Mouse (Mus musculus) thymus, adult 2 months (tissue): ENCODE data around the gene Zfp689. TPM values are rescaled to one million over a fixed set of nuclear protein-coding genes. Genes with fewer than 3 reads are reported as not detected.
A peak's percentile ranks its signal among the peaks of the same experiment; 100 is the strongest.

ENCODE experiments used
- DNase-seq: peaks from one replicate; pipeline ENCODE4 v3.0.0; 2021
- H3K27ac ChIP-seq: fragments of 200-500 bp; 2 replicates; pipeline ENCODE4 v1.5.1; 2012; ENCODE audit warnings: low read length, control low read depth; ENCODE audit not compliant: control insufficient read depth, insufficient read depth
- H3K27me3 ChIP-seq: fragments of 200-500 bp; 2 replicates; pipeline ENCODE4 v1.6.1; 2012; ENCODE audit warnings: mild to moderate bottlenecking, low read length, moderate library complexity, mixed read lengths; ENCODE audit not compliant: control insufficient read depth, insufficient read depth
- H3K36me3 ChIP-seq: fragments of 200-500 bp; 2 replicates; pipeline ENCODE4 v1.6.1; 2012; ENCODE audit warnings: mild to moderate bottlenecking, low read length, moderate library complexity; ENCODE audit not compliant: control insufficient read depth, insufficient read depth
- H3K4me1 ChIP-seq: fragments of 200-500 bp; replicated peaks from 2 replicates; pipeline ENCODE4 v1.6.1; 2012; ENCODE audit warnings: low read length; ENCODE audit not compliant: control insufficient read depth, insufficient read depth
- H3K4me3 ChIP-seq: fragments of 200-500 bp; 2 replicates; pipeline ENCODE4 v1.5.1; 2012; ENCODE audit warnings: mild to moderate bottlenecking, low read length, control low read depth, moderate library complexity; ENCODE audit not compliant: control insufficient read depth, insufficient read depth
- CTCF ChIP-seq: fragments of 200-500 bp; IDR thresholded peaks from 2 replicates; pipeline ENCODE4 v1.5.1; 2012; ENCODE audit warnings: mild to moderate bottlenecking, control low read depth, low read length, moderate library complexity, borderline replicate concordance; ENCODE audit not compliant: control insufficient read depth, poor library complexity, insufficient read depth; ENCODE audit errors: extremely low read depth
- POLR2A ChIP-seq: fragments of 200-500 bp; IDR thresholded peaks from 2 replicates; pipeline ENCODE4 v1.6.1; 2012; ENCODE audit warnings: mild to moderate bottlenecking, low read length, control low read depth, moderate library complexity; ENCODE audit not compliant: control insufficient read depth, poor library complexity, insufficient read depth; ENCODE audit errors: extremely low read depth
- WGBS: fragments of 180-500 bp; shearing (Covaris S2); methylation state at CpG from one replicate; pipeline ENCODE4 v1.1.7; 2018; 5-methylcytosine and 5-hydroxymethylcytosine counted together
- polyA plus RNA-seq: library from polyadenylated mRNA; depleted of rRNA; stranded (reverse); fragments of >200 nt; gene quantifications from 2 replicates; pipeline ENCODE4 v1.2.3, GENCODE M21; 2012

Gene Zfp689
- polyA plus RNA-seq, 1 experiment = 8.1 TPM

- H3K36me3 ChIP-seq = peaks cover 21% of the 10 kb centered on the region
- H3K4me1 ChIP-seq = no peaks in the 10 kb centered on the region; the same call in 1 of the 2 replicates
- no peak overlapping the region for H3K4me3 ChIP-seq
- 95% methylated on average over 7 of the region's 7 CpGs for WGBS
- H3K27me3 ChIP-seq = no peaks in the 10 kb centered on the region
- no peak overlapping the region for H3K27ac ChIP-seq
- no peak for DNase-seq
- no peak for TF ChIP-seq CTCF
- no peak for TF ChIP-seq POLR2A
These were observed 5.9 kb upstream of the Zfp689 start for GRCm38 (mm10) chr7:127454905-127455304.

DNA sequence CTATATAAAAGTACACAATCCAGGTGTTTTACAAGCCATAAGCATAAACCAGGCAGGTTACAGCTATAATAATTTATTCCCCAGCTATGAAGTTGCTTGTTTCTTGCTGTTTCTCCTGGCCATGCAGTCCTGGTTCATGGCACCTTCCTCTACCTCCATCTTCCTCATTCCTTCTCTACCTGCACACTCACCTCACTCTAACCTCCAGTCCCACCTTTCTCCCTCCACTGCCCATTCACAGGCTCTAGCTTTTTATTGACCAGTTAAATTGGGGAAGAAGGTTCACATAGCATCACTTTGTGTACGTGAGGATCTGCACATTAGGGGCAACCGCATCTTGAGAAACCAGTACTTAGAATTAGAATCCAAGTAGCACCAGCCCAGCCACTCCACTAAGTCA is 4.1 kb upstream of the Zfp689 start:
- no peak for TF ChIP-seq POLR2A
- TF ChIP-seq CTCF = no peak

GRCm38 (mm10) chr7:127449966-127450365 is 1.0 kb upstream of the Zfp689 start:
- 88% methylated on average over 7 of the region's 7 CpGs for WGBS
- Histone ChIP-seq H3K4me1 (peaks cover 2% of the 10 kb centered on the region; the same call in 1 of the 2 replicates), H3K36me3 (peaks cover under 1% of the 10 kb centered on the region; the same call in 1 of the 2 replicates), H3K27ac (no peak overlapping the region), H3K27me3 (no peaks in the 10 kb centered on the region), H3K4me3 (no peak overlapping the region)
- TF ChIP-seq POLR2A (no peak), CTCF (no peak)
- DNase-seq = no peak

More for the DNA sequence above, 4.1 kb upstream of the Zfp689 start:
- DNase-seq = no peak
- Histone ChIP-seq H3K4me1 (peaks cover 2% of the 10 kb centered on the region; the same call in 1 of the 2 replicates), H3K27me3 (no peaks in the 10 kb centered on the region), H3K4me3 (no peak overlapping the region), H3K36me3 (peaks cover 14% of the 10 kb centered on the region), H3K27ac (no peak overlapping the region)
- WGBS = 100% methylated on average over 2 of the region's 2 CpGs

DNA sequence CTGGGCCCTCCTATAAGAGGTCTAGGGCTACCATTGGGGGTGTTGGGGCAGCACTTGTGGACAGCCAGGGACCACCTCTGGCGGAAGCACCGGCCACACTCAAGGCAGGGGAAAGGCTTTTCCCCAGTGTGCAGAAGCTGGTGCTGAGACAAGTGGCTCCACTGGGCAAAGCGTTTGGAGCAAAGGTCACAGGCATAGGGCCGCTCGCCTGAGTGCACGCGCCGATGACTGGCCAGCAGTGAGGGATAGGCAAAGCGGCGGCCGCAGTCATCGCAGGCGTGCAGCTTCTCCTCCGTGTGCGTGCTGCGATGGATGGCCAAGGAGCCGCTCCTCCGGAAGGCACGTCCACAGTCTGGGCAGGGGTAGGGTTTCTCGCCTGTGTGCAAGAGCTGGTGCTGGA is 5.0 kb downstream of the Zfp689 start:
- WGBS = 97% methylated on average over 20 of the region's 20 CpGs
- no peak for TF ChIP-seq CTCF
- TF ChIP-seq POLR2A = no peak
- DNase-seq = no peak
- Histone ChIP-seq H3K4me3 (no peak overlapping the region), H3K4me1 (peaks cover 2% of the 10 kb centered on the region; the same call in 1 of the 2 replicates), H3K27ac (no peak overlapping the region), H3K27me3 (no peaks in the 10 kb centered on the region), H3K36me3 (peaks cover 3% of the 10 kb centered on the region; the same call in 1 of the 2 replicates)

DNA sequence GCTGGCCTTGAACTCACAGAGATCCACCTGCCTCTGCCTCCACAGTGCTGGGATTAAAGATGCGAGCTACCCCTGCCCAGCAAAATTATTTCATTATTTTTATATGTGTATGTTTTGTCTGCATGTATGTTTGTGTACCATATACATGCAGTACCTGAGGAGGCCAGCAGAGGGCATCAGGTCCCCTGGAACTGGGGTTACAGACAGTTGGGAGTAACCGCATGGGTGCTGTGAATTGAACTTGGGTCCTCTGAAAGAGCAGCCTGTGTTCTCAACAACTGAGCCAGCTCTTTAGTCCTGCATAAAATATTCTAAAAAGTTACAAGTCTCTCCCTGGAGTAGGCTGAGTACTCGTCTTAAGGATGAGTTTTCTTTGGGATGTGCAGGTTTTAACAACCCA is 11.2 kb downstream of the Zfp689 start:
- no peak overlapping the region for H3K4me3 ChIP-seq
- no peak overlapping the region for H3K27ac ChIP-seq
- H3K27me3 ChIP-seq = no peaks in the 10 kb centered on the region
- TF ChIP-seq POLR2A (no peak), CTCF (no peak)
- peak; percentile 35 for DNase-seq
- H3K36me3 ChIP-seq = peaks cover 2% of the 10 kb centered on the region; the same call in 1 of the 2 replicates
- WGBS = 99% methylated on average over 3 of the region's 3 CpGs
- H3K4me1 ChIP-seq = no peaks in the 10 kb centered on the region

GRCm38 (mm10) chr7:127435206-127435605 is 13.8 kb downstream of the Zfp689 start:
- WGBS = 83% methylated on average over 4 of the region's 4 CpGs
- Histone ChIP-seq H3K27ac (no peak overlapping the region), H3K4me1 (no peaks in the 10 kb centered on the region), H3K36me3 (no peaks in the 10 kb centered on the region), H3K27me3 (no peaks in the 10 kb centered on the region), H3K4me3 (no peak overlapping the region)
- DNase-seq = no peak
- TF ChIP-seq POLR2A (no peak), CTCF (no peak)

- WGBS = 83% methylated on average over 3 of the region's 3 CpGs
- TF ChIP-seq POLR2A (no peak), CTCF (no peak)
These were observed 22.6 kb downstream of the Zfp689 start for GRCm38 (mm10) chr7:127426354-127426753.

More at GRCm38 (mm10) chr7:127426354-127426753, 22.6 kb downstream of the Zfp689 start:
- no peak for DNase-seq
- Histone ChIP-seq H3K36me3 (no peaks in the 10 kb centered on the region), H3K4me3 (no peak overlapping the region), H3K27ac (no peak overlapping the region), H3K27me3 (no peaks in the 10 kb centered on the region), H3K4me1 (peaks cover 6% of the 10 kb centered on the region)
